ENCODE assay signal across 21 mouse cellular contexts in genomic region chr3:135987171-135987570, GRCm38 (mm10).
A peak's percentile ranks its signal among the peaks of the same experiment; 100 is the strongest.
DNase-seq lines count a peak whose midpoint lies in the region; ATAC-seq and TF ChIP-seq lines count a peak whose summit lies in the region.
"Had no signal": no experiment of that assay in that cellular context is flagged by ENCODE, and none has a peak within 500 bp of the region (broad histone marks: within the 10 kb centered on the region; RNA-seq: fewer than 3 reads in every experiment).

No protein-coding gene starts in this region.

- 77% methylated on average over 3 of the region's 3 CpGs for WGBS in limb, embryonic 13.5 days
- 86% methylated on average over 3 of the region's 3 CpGs for WGBS in limb, embryonic 10.5 days
- WGBS in limb, embryonic 14.5 days = 71% methylated on average over 3 of the region's 3 CpGs

- H3K4me1 ChIP-seq in limb, embryonic 13.5 days = peaks cover 13% of the 10 kb centered on the region
- 0 out of 2 replicates have a peak, but pooled peaks cover 4% of the 10 kb centered on the region for H3K4me1 ChIP-seq in limb, embryonic 10.5 days
- H3K4me1 ChIP-seq in limb, embryonic 14.5 days (ENCODE audit: control insufficient read depth, insufficient read depth, low read length) = no peaks in the 10 kb centered on the region

- TF ChIP-seq POLR2A in limb, embryonic 14.5 days (IDR thresholded peaks at IDR 0.05; ENCODE audit: borderline replicate concordance, extremely low read depth, insufficient read depth, insufficient read length) = no peak

- H3K4me3 ChIP-seq in layer of hippocampus, adult 2 months = no peak overlapping the region
- H3K4me3 ChIP-seq in limb, embryonic 13.5 days = no peak overlapping the region
- H3K4me3 ChIP-seq in limb, embryonic 10.5 days = no peak overlapping the region
- H3K4me3 ChIP-seq in limb, embryonic 14.5 days (replicated peaks; ENCODE audit: low read length) = no peak overlapping the region

- DNase-seq in layer of hippocampus, adult 2 months (ENCODE audit: low spot score in 2 of 2) = no peak
- no peak for DNase-seq in layer of hippocampus, adult 11-12 months (ENCODE audit: low spot score)
- DNase-seq in limb, embryonic 10.5 days (ENCODE audit: low spot score) = no peak
- DNase-seq in limb, embryonic 14.5 days (ENCODE audit: low spot score) = no peak
- DNase-seq: adrenal gland, adult 2 months; adrenal gland, adult 8-10 months; adrenal gland, postnatal 10 days; adrenal gland, postnatal 14 days; adrenal gland, postnatal 25 days; adrenal gland, postnatal 36 days; B cell, adult 2 months; cerebellum, adult 11 months; cerebellum, adult 11-12 months; cerebellum, adult 18-20 months; cerebellum, adult 2 months had no signal

- peak; percentile 51; the same call in 1 of the 2 replicates for ATAC-seq in limb, embryonic 13.5 days (ENCODE audit: low FRiP score, low read depth)
- ATAC-seq in limb, embryonic 14.5 days (ENCODE audit: low FRiP score, low read depth) = peak; percentile 68; the same call in 1 of the 2 replicates
- ATAC-seq in CD4-positive, CD25-positive, alpha-beta regulatory T cell, adult 4 months = no peak
- ATAC-seq: activated CD4-positive, CD25-positive, alpha-beta regulatory T cell, adult 4 months; Patski had no signal

- H3K9ac ChIP-seq in limb, embryonic 13.5 days = no peak overlapping the region
- no peak overlapping the region for H3K9ac ChIP-seq in limb, embryonic 14.5 days (ENCODE audit: low read depth, low read length, severe bottlenecking)

- no peaks in the 10 kb centered on the region for H3K9me3 ChIP-seq in limb, embryonic 13.5 days
- no peaks in the 10 kb centered on the region for H3K9me3 ChIP-seq in limb, embryonic 10.5 days (replicated peaks)
- H3K9me3 ChIP-seq in limb, embryonic 14.5 days (ENCODE audit: control insufficient read depth, low read length) = no peaks in the 10 kb centered on the region
- H3K9me3 ChIP-seq: G1E had no signal

- no peaks in the 10 kb centered on the region for H3K36me3 ChIP-seq in limb, embryonic 13.5 days
- H3K36me3 ChIP-seq in limb, embryonic 10.5 days = no peaks in the 10 kb centered on the region
- H3K36me3 ChIP-seq in limb, embryonic 14.5 days (ENCODE audit: control insufficient read depth, insufficient read depth, low read length) = no peaks in the 10 kb centered on the region
- H3K36me3 ChIP-seq: G1E had no signal

- no peaks in the 10 kb centered on the region for H3K27me3 ChIP-seq in limb, embryonic 13.5 days
- no peaks in the 10 kb centered on the region for H3K27me3 ChIP-seq in limb, embryonic 10.5 days (ENCODE audit: low read depth, poor library complexity, severe bottlenecking)
- H3K27me3 ChIP-seq in limb, embryonic 14.5 days (ENCODE audit: control insufficient read depth, insufficient read depth, low read length) = no peaks in the 10 kb centered on the region
- H3K27me3 ChIP-seq: CH12.LX had no signal

- H3K27ac ChIP-seq in layer of hippocampus, adult 2 months = peak overlapping the region; percentile 82; the same call in 1 of the 2 replicates
- H3K27ac ChIP-seq in limb, embryonic 13.5 days = no peak overlapping the region
- no peak overlapping the region for H3K27ac ChIP-seq in limb, embryonic 10.5 days
- no peak overlapping the region for H3K27ac ChIP-seq in limb, embryonic 14.5 days (replicated peaks; ENCODE audit: low read depth, low read length)

- no peak overlapping the region for H3K4me2 ChIP-seq in limb, embryonic 13.5 days (replicated peaks)
- H3K4me2 ChIP-seq in limb, embryonic 14.5 days (replicated peaks; ENCODE audit: low read depth, low read length, severe bottlenecking) = no peak overlapping the region

- TF ChIP-seq CTCF in layer of hippocampus, adult 2 months (conservative IDR thresholded peaks at IDR 0.05) = no peak
